Mouse (Mus musculus) adrenal gland, postnatal 4 days (tissue): Measurements from ENCODE around the gene Ptprh. TPM values are rescaled to one million over a fixed set of nuclear protein-coding genes. Genes with fewer than 3 reads are reported as not detected.
"Not testable (repeated sequence)": the region's sequence is repeated elsewhere in the genome, so short reads cannot be mapped to it uniquely, and the experiment has no call there.

Experiments used
- DNase-seq, 2 experiments: peaks; one replicate each; pipeline ENCODE4 v3.0.0; 2021 to 2022; ENCODE audit warnings: low spot score in 2 of 2, mixed read lengths in 2 of 2
- total RNA-seq, 2 experiments: library from RNA; stranded (reverse); gene quantifications; 2 replicates each; pipeline ENCODE4 v1.2.3; 2021

Ptprh gene
- total RNA-seq, 2 experiments from 2014 or later: 0.23 TPM; not detected in 1

GRCm38 (mm10) chr7:4524212-4524922 is 79.5 kb downstream of the Ptprh start, which contains the start of gene Tnni3:
Gene Tnni3, minus strand, starts transcription at chr7:4524229.
- DNase-seq: not testable (repeated sequence)

GRCm38 (mm10) chr7:4523205-4524130 is 80.4 kb downstream of the Ptprh start:
- DNase-seq: no peak

- no peak for DNase-seq
Measured at GRCm38 (mm10) chr7:4522292-4522691, 81.5 kb downstream of the Ptprh start.

GRCm38 (mm10) chr7:4521231-4522003 is 82.4 kb downstream of the Ptprh start:
- DNase-seq: no peak

- DNase-seq: no peak
Measured at GRCm38 (mm10) chr7:4518487-4518886, 85.4 kb downstream of the Ptprh start.

- no peak for DNase-seq
Measured at GRCm38 (mm10) chr7:4516332-4517050, 87.3 kb downstream of the Ptprh start, which contains the start of gene Tnnt1. Gene Tnnt1, minus strand, starts transcription at chr7:4516382.

GRCm38 (mm10) chr7:4515853-4516252 is 88.0 kb downstream of the Ptprh start:
- DNase-seq: no peak

GRCm38 (mm10) chr7:4513829-4514712 is 89.8 kb downstream of the Ptprh start:
- no peak for DNase-seq

- no peak for DNase-seq
Measured at GRCm38 (mm10) chr7:4513236-4513635, 90.6 kb downstream of the Ptprh start.

GRCm38 (mm10) chr7:4511489-4512224 is 92.2 kb downstream of the Ptprh start:
- no peak for DNase-seq

- peak; percentile 40 for DNase-seq
Measured at GRCm38 (mm10) chr7:4509863-4510608, 93.8 kb downstream of the Ptprh start.

- DNase-seq: no peak
Measured at GRCm38 (mm10) chr7:4508739-4509116, 95.1 kb downstream of the Ptprh start.

- no peak for DNase-seq
Measured at GRCm38 (mm10) chr7:4508062-4508738, 95.6 kb downstream of the Ptprh start.

- no peak for DNase-seq
Measured at GRCm38 (mm10) chr7:4507220-4507619, 96.6 kb downstream of the Ptprh start.

- no peak for DNase-seq
Measured at GRCm38 (mm10) chr7:4504646-4505435, 99.0 kb downstream of the Ptprh start.

- no peak for DNase-seq
Measured at GRCm38 (mm10) chr7:4503858-4504257, 100.0 kb downstream of the Ptprh start.

- no peak for DNase-seq
Measured at GRCm38 (mm10) chr7:4503100-4503499, 100.7 kb downstream of the Ptprh start.
